ENCODE assay signal across 12 mouse cellular contexts in genomic region chr12:29134326-29134725, GRCm38 (mm10).
"Had no signal": no experiment of that assay in that cellular context is flagged by ENCODE, and none has a peak within 500 bp of the region (broad histone marks: within the 10 kb centered on the region; RNA-seq: fewer than 3 reads in every experiment).

No protein-coding gene starts in this region.

- DNase-seq: left cerebral cortex, postnatal 4 days; liver; liver, embryonic 13.5 days; liver, postnatal 0 days; lung, adult 18-20 months; lung, adult 2 months; lung, embryonic 14.5 days; lung, postnatal 10 days; lung, postnatal 14 days; lung, postnatal 36 days; lung, postnatal 4 days; midbrain, embryonic 14.5 days had no signal
